Mouse (Mus musculus) erythroblast, embryonic 14.5 days (primary cell): Measurements from ENCODE around the gene Fbxl16.

Experiments used
- GATA1 ChIP-seq: IDR thresholded peaks from 2 replicates; pipeline ENCODE4 v1.6.1; 2012; ENCODE audit warnings: low read length, inconsistent platforms, mixed read lengths
- TAL1 ChIP-seq: IDR thresholded peaks from 3 replicates; pipeline ENCODE4 v1.6.1; 2012; ENCODE audit warnings: low read length, inconsistent platforms, mixed read lengths

GRCm38 (mm10) chr17:25786280-25786679 lies 22.6 kb upstream of the Fbxl16 start, which contains the start of gene Ccdc78:
- TF ChIP-seq TAL1 (no peak), GATA1 (no peak)
